Mouse (Mus musculus): ENCODE measurements around the gene Hspd1. TPM values are rescaled to one million over a fixed set of nuclear protein-coding genes. Genes with fewer than 3 reads are reported as not detected.
"Not testable (repeated sequence)": the region's sequence is repeated elsewhere in the genome, so short reads cannot be mapped to it uniquely, and the experiment has no call there.

The Hspd1 gene
- polyA plus RNA-seq (2015; fragmentation: Nextera tagmentation; extraction: Ambion mirVana) = 254 and 262 TPM in 2 replicates

DNA sequence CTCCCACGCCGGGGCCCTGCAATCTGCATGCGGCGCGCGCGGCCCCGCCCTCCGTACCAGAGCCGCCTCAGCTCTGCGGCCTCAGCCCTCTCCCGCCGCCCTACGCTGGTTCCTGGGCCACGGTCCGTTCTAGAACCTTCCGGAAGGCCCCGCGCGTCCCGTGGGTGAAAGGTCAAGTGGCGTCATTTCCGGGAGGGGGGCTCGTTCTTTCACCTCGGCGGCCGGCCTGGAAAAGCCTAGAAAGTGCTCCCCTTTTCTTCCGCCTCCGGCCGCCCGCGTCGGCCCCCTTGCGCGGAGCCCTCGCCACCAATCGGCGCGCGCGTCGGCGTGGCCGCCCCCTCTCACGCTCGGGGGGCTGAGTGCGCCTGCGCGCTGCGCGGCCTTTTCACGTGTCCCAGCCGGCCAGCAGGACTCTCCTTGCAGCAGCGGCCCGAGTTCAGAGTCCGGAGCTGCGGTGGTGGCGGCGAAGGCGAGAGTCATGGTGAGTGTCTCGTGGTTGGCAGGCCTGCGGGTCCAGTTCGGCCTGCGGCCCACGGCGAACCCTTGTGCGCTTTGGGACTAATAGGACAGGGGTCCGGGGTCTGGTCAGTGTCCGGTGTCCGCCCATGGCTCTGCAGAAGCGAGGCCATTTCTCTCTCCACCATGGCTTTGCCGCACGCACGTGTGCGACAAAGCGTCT is at the start of gene Hspd1, which contains the start of gene Hspe1:
Gene Hspd1, minus strand, starts transcription at position 312 of the 679 bp plus-strand sequence.
Gene Hspe1, plus strand, starts transcription at position 201 of the 679 bp plus-strand sequence.
- no peaks in the 10 kb centered on the region for H3K9me3 ChIP-seq
- H3K4me3 ChIP-seq = peak within 1 kb of the TSS; percentile 92
- H3K27ac ChIP-seq = peak within 1 kb of the TSS; percentile 97
- H3K4me1 ChIP-seq = peaks cover 40% of the 10 kb centered on the region
- H3K36me3 ChIP-seq (replicated peaks) = peaks cover 30% of the 10 kb centered on the region
- no peaks in the 10 kb centered on the region for H3K27me3 ChIP-seq (replicated peaks)
- peak; percentile 96 for ATAC-seq (replicated peaks)
- under 1% methylated on average over 75 of the region's 76 CpGs for WGBS
- H3K4me2 ChIP-seq = peak within 1 kb of the TSS; percentile 76
- peak within 1 kb of the TSS; percentile 94 for H3K9ac ChIP-seq

DNA sequence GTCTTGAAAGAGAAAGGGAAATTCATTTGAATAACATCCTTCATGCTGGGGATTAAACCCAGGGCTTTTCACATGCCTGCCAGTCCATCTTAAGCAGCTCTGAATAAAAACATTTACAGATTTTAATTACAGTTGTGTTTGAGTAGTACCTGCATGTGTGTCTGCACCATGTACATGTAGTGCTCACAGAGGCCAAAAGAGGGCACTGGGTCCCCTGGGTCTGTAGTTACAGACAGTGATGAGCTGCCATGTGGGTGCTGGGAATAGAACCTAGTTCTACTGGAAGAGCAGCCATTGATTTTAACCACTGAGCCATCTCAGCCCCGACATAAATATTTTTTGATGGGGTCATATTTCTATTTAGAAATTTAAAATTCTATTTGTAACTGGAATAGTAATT is 47.8 kb upstream of the Hspd1 start:
- no peak for ATAC-seq (replicated peaks)
- Histone ChIP-seq H3K4me2 (no peak overlapping the region), H3K4me1 (peaks cover 20% of the 10 kb centered on the region), H3K27ac (no peak overlapping the region), H3K9ac (no peak overlapping the region), H3K9me3 (no peaks in the 10 kb centered on the region), H3K27me3 (replicated peaks) (no peaks in the 10 kb centered on the region), H3K4me3 (no peak overlapping the region), H3K36me3 (replicated peaks) (peaks cover 4% of the 10 kb centered on the region; the same call in 1 of the 2 replicates)
- WGBS = 98% methylated on average over 1 of the region's 1 CpGs

DNA sequence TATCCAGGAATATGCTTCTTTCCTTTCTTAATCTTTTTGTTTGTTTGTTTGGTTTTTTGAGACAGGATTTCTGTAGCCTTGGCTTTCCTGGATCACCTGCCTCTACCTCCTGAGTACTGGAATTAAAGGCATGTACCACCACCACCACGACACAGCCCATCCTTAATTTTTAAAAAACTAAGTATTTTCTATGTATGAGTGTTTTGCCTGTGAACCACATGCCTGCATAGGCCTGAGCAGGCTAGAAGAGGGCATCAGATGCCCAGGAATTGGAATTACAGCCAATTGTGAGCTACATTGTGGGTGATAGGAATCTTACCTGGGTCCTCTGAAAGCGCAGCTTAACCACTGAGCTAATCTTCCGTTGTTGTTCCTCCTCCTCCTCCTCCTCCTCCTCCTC is 46.3 kb upstream of the Hspd1 start:
- Histone ChIP-seq H3K9ac (no peak overlapping the region), H3K27ac (no peak overlapping the region)
- ATAC-seq (replicated peaks) = no peak

DNA sequence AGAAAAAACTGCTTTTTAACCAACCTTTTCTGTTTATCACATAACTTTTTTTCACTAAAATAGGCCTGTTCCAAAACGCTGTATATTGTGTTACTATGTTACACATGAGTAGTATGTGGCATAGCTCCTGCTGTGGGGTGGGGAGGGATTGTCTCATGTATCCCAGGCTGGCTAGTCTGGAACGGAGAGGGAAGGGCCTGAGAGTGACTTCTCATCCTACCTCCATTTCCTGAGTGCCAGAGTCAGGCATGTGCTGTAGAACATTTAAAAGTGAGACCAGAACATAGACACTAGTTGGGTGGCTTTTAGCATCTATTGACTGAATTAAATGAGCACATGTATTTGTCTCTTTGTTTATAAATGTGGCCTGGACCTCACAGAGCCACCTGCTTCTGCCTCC is 45.1 kb upstream of the Hspd1 start:
- WGBS = 73% methylated on average over 2 of the region's 2 CpGs
- no peak for ATAC-seq (replicated peaks)
- H3K27me3 ChIP-seq (replicated peaks) = no peaks in the 10 kb centered on the region
- no peaks in the 10 kb centered on the region; the same call in 1 of the 2 replicates for H3K36me3 ChIP-seq (replicated peaks)
- H3K9me3 ChIP-seq = no peaks in the 10 kb centered on the region
- peaks cover 24% of the 10 kb centered on the region for H3K4me1 ChIP-seq
- H3K4me3 ChIP-seq = no peak overlapping the region
- 0 out of 2 replicates have a peak overlapping the region, but pooled peaks have one; percentile 4 for H3K4me2 ChIP-seq
- H3K9ac ChIP-seq = no peak overlapping the region
- no peak overlapping the region for H3K27ac ChIP-seq

More for the DNA sequence above, 46.3 kb upstream of the Hspd1 start:
- Histone ChIP-seq H3K4me1 (peaks cover 24% of the 10 kb centered on the region), H3K27me3 (replicated peaks) (no peaks in the 10 kb centered on the region), H3K4me2 (no peak overlapping the region), H3K9me3 (no peaks in the 10 kb centered on the region), H3K36me3 (replicated peaks) (no peaks in the 10 kb centered on the region; the same call in 1 of the 2 replicates), H3K4me3 (no peak overlapping the region)
- WGBS = 97% methylated on average over 3 of the region's 3 CpGs

GRCm38 (mm10) chr1:55132308-55132707 is 44.3 kb upstream of the Hspd1 start:
- Histone ChIP-seq H3K9me3 (no peaks in the 10 kb centered on the region), H3K27me3 (replicated peaks) (no peaks in the 10 kb centered on the region), H3K4me3 (peak overlapping the region; percentile 71), H3K27ac (no peak overlapping the region), H3K4me1 (peaks cover 24% of the 10 kb centered on the region), H3K36me3 (replicated peaks) (no peaks in the 10 kb centered on the region), H3K4me2 (peak overlapping the region; percentile 62), H3K9ac (peak overlapping the region; percentile 99)
- WGBS = 80% methylated on average over 4 of the region's 4 CpGs
- ATAC-seq (replicated peaks) = no peak

DNA sequence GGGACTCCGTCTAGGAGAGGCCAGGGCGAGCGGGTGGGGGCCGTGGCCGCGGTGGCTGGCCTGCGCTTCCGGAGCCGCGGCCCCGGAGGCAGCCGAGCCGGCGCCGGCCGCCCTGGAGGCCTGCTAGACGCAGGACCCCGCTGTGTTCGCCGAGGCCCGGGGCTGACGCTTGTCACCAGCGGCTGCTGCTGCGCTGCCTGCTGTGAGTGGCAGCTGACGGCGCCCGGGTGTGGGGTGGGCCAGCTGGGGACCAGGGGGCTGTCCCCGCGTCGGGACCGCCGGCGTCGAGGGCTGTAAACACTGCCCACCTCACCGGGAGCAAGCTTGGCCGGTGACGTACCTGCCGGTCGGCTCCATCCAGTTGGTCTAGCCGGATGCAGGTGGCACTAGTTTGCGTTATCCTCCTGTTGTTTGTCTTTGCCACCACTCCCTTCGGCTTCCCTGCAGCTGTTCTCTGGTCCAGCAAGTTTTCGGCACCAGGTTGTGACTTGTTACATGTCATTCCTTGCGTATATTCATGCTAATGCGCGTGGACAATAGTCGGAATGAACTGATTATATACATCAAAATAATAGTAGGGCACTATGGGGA is 43.5 kb upstream of the Hspd1 start:
- H3K9ac ChIP-seq = peak overlapping the region; percentile 99
- H3K27ac ChIP-seq = peak overlapping the region; percentile 95
- ATAC-seq (replicated peaks) = peak; percentile 82
- H3K4me1 ChIP-seq = peaks cover 24% of the 10 kb centered on the region
- H3K36me3 ChIP-seq (replicated peaks) = no peaks in the 10 kb centered on the region
- H3K9me3 ChIP-seq = no peaks in the 10 kb centered on the region
- peak overlapping the region; percentile 62 for H3K4me2 ChIP-seq
- H3K4me3 ChIP-seq = peak overlapping the region; percentile 71
- H3K27me3 ChIP-seq (replicated peaks) = no peaks in the 10 kb centered on the region
- WGBS = under 1% methylated on average over 34 of the region's 47 CpGs

GRCm38 (mm10) chr1:55130943-55131401 is 42.9 kb upstream of the Hspd1 start, which contains the start of gene Mob4:
Gene Mob4 (plus strand): TSS chr1:55131231.
- Histone ChIP-seq H3K4me3 (peak within 1 kb of the TSS; percentile 71), H3K27ac (peak within 1 kb of the TSS; percentile 95), H3K4me2 (peak within 1 kb of the TSS; percentile 62), H3K9me3 (no peaks in the 10 kb centered on the region), H3K36me3 (replicated peaks) (no peaks in the 10 kb centered on the region), H3K4me1 (peaks cover 24% of the 10 kb centered on the region), H3K27me3 (replicated peaks) (no peaks in the 10 kb centered on the region), H3K9ac (peak within 1 kb of the TSS; percentile 99)
- WGBS = under 1% methylated on average over 42 of the region's 42 CpGs
- ATAC-seq (replicated peaks) = peak; percentile 98

DNA sequence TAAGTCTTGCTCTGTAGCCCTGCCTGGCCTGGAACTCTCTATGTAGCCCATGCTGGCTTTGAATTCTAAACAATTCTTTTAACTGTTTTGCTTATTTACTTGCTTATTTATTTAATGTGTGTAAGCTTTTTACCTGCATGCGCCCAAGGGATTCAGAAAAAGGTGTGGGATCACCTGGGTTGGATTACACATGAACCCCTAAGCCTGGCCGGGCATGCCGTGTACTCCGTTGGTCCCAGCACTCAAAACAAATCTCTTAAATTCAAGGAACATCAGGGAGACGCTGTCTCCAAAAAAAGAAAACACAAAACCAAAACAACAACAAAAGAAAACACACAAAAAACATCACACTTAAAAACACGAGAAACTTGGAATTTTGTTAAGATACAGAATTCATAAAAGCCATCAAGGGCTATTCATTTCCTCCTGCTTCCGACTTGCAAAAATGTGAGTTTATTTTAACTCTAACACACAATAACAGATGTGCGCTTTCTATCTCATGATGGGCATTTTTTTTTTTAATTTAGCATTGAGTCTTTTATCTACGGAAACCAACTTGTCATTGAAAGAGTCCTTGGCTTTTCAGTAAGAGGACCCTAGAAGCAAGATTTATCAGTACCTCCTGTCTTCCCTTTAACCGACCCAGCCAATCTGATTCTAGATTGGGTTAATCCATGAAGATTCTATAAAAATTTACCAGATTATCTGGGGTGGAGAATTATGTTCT is 42.3 kb upstream of the Hspd1 start:
- Histone ChIP-seq H3K27ac (peak overlapping the region; percentile 95), H3K4me2 (peak overlapping the region; percentile 62), H3K4me3 (peak overlapping the region; percentile 71), H3K9me3 (no peaks in the 10 kb centered on the region), H3K9ac (peak overlapping the region; percentile 61), H3K27me3 (replicated peaks) (no peaks in the 10 kb centered on the region), H3K4me1 (peaks cover 24% of the 10 kb centered on the region), H3K36me3 (replicated peaks) (no peaks in the 10 kb centered on the region)
- 68% methylated on average over 10 of the region's 10 CpGs for WGBS
- ATAC-seq (replicated peaks) = no peak

DNA sequence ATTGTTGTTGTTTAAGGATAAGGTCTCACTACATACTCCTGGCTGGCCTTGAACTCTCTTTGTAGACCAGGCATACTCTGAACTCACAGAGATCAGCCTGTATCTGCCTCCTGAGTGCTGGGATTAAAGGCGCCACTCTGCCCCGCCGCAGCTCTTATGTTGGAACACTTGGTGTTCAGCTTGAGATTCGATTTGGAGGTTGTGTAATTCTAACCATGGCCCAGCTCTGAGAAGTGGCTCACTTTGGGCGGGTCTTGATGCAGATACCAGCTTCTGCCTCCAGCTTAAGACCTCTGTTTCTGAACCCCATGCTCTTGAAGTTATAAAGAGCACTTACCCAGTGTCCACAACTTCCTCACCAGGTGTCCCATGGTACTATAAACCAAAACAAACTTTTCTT is 41.7 kb upstream of the Hspd1 start:
- H3K9ac ChIP-seq = no peak overlapping the region
- no peaks in the 10 kb centered on the region for H3K36me3 ChIP-seq (replicated peaks)
- H3K9me3 ChIP-seq = no peaks in the 10 kb centered on the region
- no peak for ATAC-seq (replicated peaks)
- H3K4me3 ChIP-seq = no peak overlapping the region
- H3K4me2 ChIP-seq = no peak overlapping the region
- 93% methylated on average over 5 of the region's 5 CpGs for WGBS
- H3K27ac ChIP-seq = no peak overlapping the region
- H3K27me3 ChIP-seq (replicated peaks) = no peaks in the 10 kb centered on the region
- H3K4me1 ChIP-seq = peaks cover 24% of the 10 kb centered on the region

DNA sequence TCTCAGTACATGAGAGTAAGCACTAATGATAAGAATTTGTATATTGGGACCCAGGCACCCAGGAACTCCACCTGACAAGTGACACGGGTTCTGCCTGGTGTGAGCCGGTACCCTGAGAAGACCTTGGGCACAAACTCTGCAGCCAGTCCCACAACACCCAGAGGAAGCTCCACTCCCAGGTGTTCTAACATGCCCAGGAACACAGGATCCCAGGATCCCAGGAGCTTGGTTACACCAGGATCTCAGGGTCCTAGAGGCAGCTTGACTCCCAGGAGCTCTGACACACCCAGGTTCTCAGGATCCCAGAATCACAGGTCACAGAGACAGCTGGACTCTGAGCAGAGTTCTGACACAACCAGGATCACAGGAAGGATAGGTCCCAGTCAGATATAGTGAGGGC is 36.1 kb upstream of the Hspd1 start:
- WGBS = 89% methylated on average over 2 of the region's 2 CpGs
- H3K9me3 ChIP-seq; H3K4me1 ChIP-seq; H3K27me3 ChIP-seq (replicated peaks); H3K27ac ChIP-seq; H3K9ac ChIP-seq; H3K4me3 ChIP-seq; H3K36me3 ChIP-seq (replicated peaks); H3K4me2 ChIP-seq; ATAC-seq (replicated peaks): not testable (repeated sequence)

- Histone ChIP-seq H3K27me3 (replicated peaks) (no peaks in the 10 kb centered on the region), H3K4me2 (no peak overlapping the region), H3K36me3 (replicated peaks) (no peaks in the 10 kb centered on the region), H3K4me1 (no peaks in the 10 kb centered on the region), H3K9ac (no peak overlapping the region), H3K4me3 (no peak overlapping the region), H3K9me3 (no peaks in the 10 kb centered on the region), H3K27ac (no peak overlapping the region)
- ATAC-seq (replicated peaks) = no peak
- WGBS = 95% methylated on average over 2 of the region's 2 CpGs
Measured at GRCm38 (mm10) chr1:55123561-55123960, 35.5 kb upstream of the Hspd1 start.

- H3K4me3 ChIP-seq = no peak overlapping the region
Measured at GRCm38 (mm10) chr1:55123046-55123445, 35.0 kb upstream of the Hspd1 start.

More at GRCm38 (mm10) chr1:55123046-55123445, 35.0 kb upstream of the Hspd1 start:
- Histone ChIP-seq H3K4me1 (no peaks in the 10 kb centered on the region), H3K9ac (no peak overlapping the region), H3K4me2 (no peak overlapping the region), H3K36me3 (replicated peaks) (no peaks in the 10 kb centered on the region), H3K27ac (no peak overlapping the region), H3K27me3 (replicated peaks) (no peaks in the 10 kb centered on the region), H3K9me3 (no peaks in the 10 kb centered on the region)
- 89% methylated on average over 5 of the region's 5 CpGs for WGBS
- ATAC-seq (replicated peaks) = no peak

Data from midbrain, embryonic 15.5 days (tissue).